Mouse (Mus musculus): Measurements from ENCODE around the gene Atxn7l3.

DNA sequence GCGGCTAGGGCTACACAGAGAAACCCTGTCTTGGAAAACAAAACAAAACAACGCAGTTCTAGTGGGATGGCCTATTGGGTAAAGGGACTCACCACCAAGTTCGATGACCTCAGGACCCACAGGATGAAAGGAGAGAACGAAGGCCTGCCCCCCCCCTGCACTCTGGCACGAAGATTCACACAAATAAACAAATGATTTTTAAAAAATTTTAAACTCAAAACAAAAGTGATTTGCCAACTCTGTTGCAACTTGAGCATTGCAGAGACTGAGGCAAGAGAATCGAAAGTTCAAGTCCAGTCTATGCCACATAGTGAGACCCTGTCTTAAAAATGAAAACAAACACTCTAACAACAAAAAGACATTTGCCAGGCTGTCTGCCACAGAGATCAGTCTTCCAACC, 55.8 kb downstream of the Atxn7l3 start:
- TF ChIP-seq POLR2A (IDR thresholded peaks at IDR 0.05; ENCODE audit: low read depth, low read length): no peak
- TF ChIP-seq CTCF (IDR thresholded peaks at IDR 0.05; ENCODE audit: extremely low read depth, insufficient read length, insufficient replicate concordance, low read depth, low read length): no peak

All from small intestine, adult 2 months (tissue).